Mouse (Mus musculus) hematopoietic stem cell, adult 5-6 weeks (primary cell): ENCODE data around the gene Jag1. TPM values are rescaled to one million over a fixed set of nuclear protein-coding genes. Genes with fewer than 3 reads are reported as not detected.
A peak's percentile ranks its signal among the peaks of the same experiment; 100 is the strongest.

Experiments
- ATAC-seq, 2 experiments: fragments of 125-278 bp in 1 of 2; replicated peaks in 1 of 2; 2 replicates each; pipeline ENCODE4 v1.8.0; 2016 to 2017; ENCODE audit warnings: inconsistent platforms in 2 of 2, mild to moderate bottlenecking in 2 of 2, moderate number of reproducible peaks in 2 of 2, low read depth in 1 of 2, moderate TSS enrichment in 1 of 2; ENCODE audit not compliant: low FRiP score in 2 of 2, poor library complexity in 2 of 2, severe bottlenecking in 2 of 2, insufficient read depth in 1 of 2, low TSS enrichment in 1 of 2
- total RNA-seq: library from RNA; stranded (forward); fragments of 172-1452, 232-1000 nt; gene quantifications from 2 replicates; pipeline ENCODE4 v1.2.3, GENCODE M21; 2017

The Jag1 gene
- total RNA-seq, 1 experiment from 2014 or later: 2.4 TPM

- 0 out of 4 replicates have a peak, but pooled peaks of 1 of the 2 experiments have one; percentile 7 for ATAC-seq
Measured at GRCm38 (mm10) chr2:137080468-137080867, 36.0 kb downstream of the Jag1 start.

GRCm38 (mm10) chr2:137079721-137080320, 36.6 kb downstream of the Jag1 start:
- ATAC-seq: no peak

- ATAC-seq: no peak
Measured at GRCm38 (mm10) chr2:137078771-137079170, 37.7 kb downstream of the Jag1 start.

GRCm38 (mm10) chr2:137074313-137074620, 42.2 kb downstream of the Jag1 start:
- ATAC-seq: no peak

GRCm38 (mm10) chr2:137073473-137074312, 42.8 kb downstream of the Jag1 start:
- ATAC-seq: no peak

- ATAC-seq: no peak
Measured at GRCm38 (mm10) chr2:137067479-137068110, 48.8 kb downstream of the Jag1 start.

GRCm38 (mm10) chr2:137064513-137064912, 51.9 kb downstream of the Jag1 start:
- ATAC-seq: no peak

- no peak for ATAC-seq
Measured at GRCm38 (mm10) chr2:137063829-137064228, 52.6 kb downstream of the Jag1 start.

- ATAC-seq: no peak
Measured at GRCm38 (mm10) chr2:137049906-137050305, 66.5 kb downstream of the Jag1 start.

GRCm38 (mm10) chr2:137049367-137049766, 67.1 kb downstream of the Jag1 start:
- no peak for ATAC-seq

- no peak for ATAC-seq
Measured at GRCm38 (mm10) chr2:137044122-137044521, 72.3 kb downstream of the Jag1 start.

Other genes starting within 250 kb of the Jag1 start
- not detected in 2 replicates for gene AL731706.2, start 231.0 kb downstream of the Jag1 start, total RNA-seq
- 6.5 and 6.8 TPM in 2 replicates for gene Slx4ip, start 225.4 kb downstream of the Jag1 start, total RNA-seq
- gene AL731706.1, start 225.3 kb downstream of the Jag1 start, total RNA-seq: 14.2 and 18.0 TPM in 2 replicates
- 7.1 and 10.8 TPM in 2 replicates for gene Mkks, start 225.3 kb downstream of the Jag1 start, total RNA-seq